Mouse (Mus musculus): ENCODE data around the gene Ampd2. TPM values are rescaled to one million over a fixed set of nuclear protein-coding genes. Genes with fewer than 3 reads are reported as not detected.

Ampd2 gene
- total and polyA plus RNA-seq, 3 experiments, result 28.3 to 85.9 (median 55.8) TPM

- no peak overlapping the region for H3K27ac ChIP-seq (ENCODE audit: insufficient read depth, low read depth)
- DNase-seq (ENCODE audit: extremely low read depth), result no peak
These were observed 9.8 kb upstream of the Ampd2 start for GRCm38 (mm10) chr3:108096226-108096625.

GRCm38 (mm10) chr3:108094976-108095760 lies 8.7 kb upstream of the Ampd2 start:
- H3K4me2 ChIP-seq (ENCODE audit: insufficient read depth, low read depth, poor library complexity, severe bottlenecking), result no peak overlapping the region
- no peak overlapping the region for H3K4me3 ChIP-seq (replicated peaks in 1 of 3; ENCODE audit: low read depth in 2 of 3, low read length in 2 of 3, poor library complexity in 1 of 3)
- H3K79me2 ChIP-seq (replicated peaks; ENCODE audit: control insufficient read depth, extremely low read depth, insufficient read depth, poor library complexity, severe bottlenecking), result no peaks in the 10 kb centered on the region
- no peak overlapping the region for H3K9ac ChIP-seq (ENCODE audit: insufficient read depth, low read depth)
- no peaks in the 10 kb centered on the region for H3K27me3 ChIP-seq (replicated peaks)
- DNase-seq (ENCODE audit: extremely low read depth), result no peak
- H3K27ac ChIP-seq (ENCODE audit: insufficient read depth, low read depth), result no peak overlapping the region
- H3K4me1 ChIP-seq (ENCODE audit: control insufficient read depth in 1 of 2, insufficient read depth in 2 of 2), result peaks cover 4 to 32% of the 10 kb centered on the region in 2 experiments
- dilution Hi-C loops (cut with MboI; ENCODE audit: extremely low pct_ligation_motif_present, extremely low pct_unique_long_range_greater_than_20kb, low sequenced_read_pairs) (no loop called here), in situ Hi-C loops (cut with MboI; ENCODE audit: low pct_ligation_motif_present, low pct_unique_long_range_greater_than_20kb, low sequenced_read_pairs) (no loop called here)
- H3K36me3 ChIP-seq (replicated peaks in 1 of 2; ENCODE audit: control insufficient read depth in 1 of 2, insufficient read depth in 1 of 2, low read length in 1 of 2), result peaks cover 5 to 47% of the 10 kb centered on the region in 2 experiments
- no peaks in the 10 kb centered on the region for H3K9me3 ChIP-seq (replicated peaks; ENCODE audit: low read length)
- no peak for TF ChIP-seq MXI1 (IDR thresholded peaks at IDR 0.05; ENCODE audit: low read depth, low read length)
- no peak for TF ChIP-seq MAZ (IDR thresholded peaks at IDR 0.05; ENCODE audit: low read depth, low read length)

More at GRCm38 (mm10) chr3:108096226-108096625, 9.8 kb upstream of the Ampd2 start:
- H3K4me1 ChIP-seq (ENCODE audit: control insufficient read depth in 1 of 2, insufficient read depth in 2 of 2), result peaks cover 4 to 23% of the 10 kb centered on the region in 2 experiments
- no peaks in the 10 kb centered on the region for H3K9me3 ChIP-seq (replicated peaks; ENCODE audit: low read length)
- no peak overlapping the region for H3K4me2 ChIP-seq (ENCODE audit: insufficient read depth, low read depth, poor library complexity, severe bottlenecking)
- TF ChIP-seq SMC3 (IDR thresholded peaks at IDR 0.05; ENCODE audit: low read depth, low read length) (no peak), MAZ (IDR thresholded peaks at IDR 0.05; ENCODE audit: low read depth, low read length) (no peak), TBP (conservative IDR thresholded peaks at IDR 0.05; ENCODE audit: low read depth, low read length) (no peak), NRF1 (IDR thresholded peaks at IDR 0.05; ENCODE audit: low read depth, low read length) (no peak), BHLHE40 (IDR thresholded peaks at IDR 0.05; ENCODE audit: low read depth, low read length) (no peak), POLR2A (IDR thresholded peaks at IDR 0.05; ENCODE audit: low read depth, low read length) (no peak), CHD2 (IDR thresholded peaks at IDR 0.05; ENCODE audit: low read length) (no peak), HCFC1 (IDR thresholded peaks at IDR 0.05; ENCODE audit: low read depth, low read length) (no peak), RAD21 (IDR thresholded peaks at IDR 0.05; ENCODE audit: low read depth, low read length) (no peak), MXI1 (IDR thresholded peaks at IDR 0.05; ENCODE audit: low read depth, low read length) (no peak), JUND (conservative IDR thresholded peaks at IDR 0.05; ENCODE audit: low read depth, low read length) (no peak)
- no peaks in the 10 kb centered on the region for H3K79me2 ChIP-seq (replicated peaks; ENCODE audit: control insufficient read depth, extremely low read depth, insufficient read depth, poor library complexity, severe bottlenecking)
- in situ Hi-C loops (cut with MboI; ENCODE audit: low pct_ligation_motif_present, low pct_unique_long_range_greater_than_20kb, low sequenced_read_pairs), result no loop called here
- H3K36me3 ChIP-seq (replicated peaks in 1 of 2; ENCODE audit: control insufficient read depth in 1 of 2, insufficient read depth in 1 of 2, low read length in 1 of 2), result peaks cover 5 to 56% of the 10 kb centered on the region in 2 experiments
- dilution Hi-C loops (cut with MboI; ENCODE audit: extremely low pct_ligation_motif_present, extremely low pct_unique_long_range_greater_than_20kb, low sequenced_read_pairs), result no loop called here
- H3K9ac ChIP-seq (ENCODE audit: insufficient read depth, low read depth), result no peak overlapping the region
- no peak overlapping the region for H3K4me3 ChIP-seq (replicated peaks in 1 of 3; ENCODE audit: low read depth in 2 of 3, low read length in 2 of 3, poor library complexity in 1 of 3)
- no peaks in the 10 kb centered on the region for H3K27me3 ChIP-seq (replicated peaks)

DNA sequence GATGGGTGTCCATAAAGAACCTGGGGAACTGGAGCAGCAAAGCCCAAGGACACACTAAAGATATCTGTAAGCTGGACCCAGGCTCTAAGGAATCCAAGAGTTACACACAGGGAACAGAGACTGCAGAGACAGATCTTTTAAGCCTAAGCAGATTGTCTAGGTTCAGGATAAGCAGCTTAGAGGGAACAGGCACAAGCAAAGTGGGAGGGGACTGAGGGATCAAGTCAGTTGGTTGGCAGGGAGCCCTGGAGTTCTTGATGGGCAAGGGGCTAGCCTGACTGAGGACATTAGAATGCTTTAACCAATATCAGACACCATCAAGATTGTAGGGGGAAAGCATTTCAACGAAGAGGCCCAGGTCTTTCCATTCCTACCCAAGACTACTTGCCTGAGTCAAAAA lies 7.7 kb upstream of the Ampd2 start:
- DNase-seq (ENCODE audit: extremely low read depth), result no peak
- dilution Hi-C loops (cut with MboI; ENCODE audit: extremely low pct_ligation_motif_present, extremely low pct_unique_long_range_greater_than_20kb, low sequenced_read_pairs), result no loop called here
- no peak for TF ChIP-seq CHD1 (IDR thresholded peaks at IDR 0.05; ENCODE audit: low read depth, low read length)
- no peak for TF ChIP-seq SMC3 (IDR thresholded peaks at IDR 0.05; ENCODE audit: low read depth, low read length)
- TF ChIP-seq RCOR1 (conservative IDR thresholded peaks at IDR 0.05; ENCODE audit: low read depth, low read length), result no peak
- TF ChIP-seq KAT2A (IDR thresholded peaks at IDR 0.05; ENCODE audit: insufficient replicate concordance, low read length), result no peak
- no peak for TF ChIP-seq JUN (IDR thresholded peaks at IDR 0.05; ENCODE audit: insufficient read depth, low read depth, low read length)
- no peak for TF ChIP-seq USF1 (IDR thresholded peaks at IDR 0.05; ENCODE audit: low read depth, low read length)
- TF ChIP-seq EP300 (IDR thresholded peaks at IDR 0.05; ENCODE audit: low read length), result no peak
- TF ChIP-seq ELF1 (IDR thresholded peaks at IDR 0.05; ENCODE audit: low read depth, low read length), result no peak
- no peak for TF ChIP-seq ETS1 (conservative IDR thresholded peaks at IDR 0.05; ENCODE audit: low read depth, low read length)
- TF ChIP-seq NELFE (IDR thresholded peaks at IDR 0.05; ENCODE audit: low read depth, low read length), result no peak
- TF ChIP-seq PAX5 (IDR thresholded peaks at IDR 0.05; ENCODE audit: low read length), result no peak
- no peak for TF ChIP-seq MAZ (IDR thresholded peaks at IDR 0.05; ENCODE audit: low read depth, low read length)
- no peak for TF ChIP-seq IRF4 (IDR thresholded peaks at IDR 0.05; ENCODE audit: low read depth, low read length)
- TF ChIP-seq MAFK (IDR thresholded peaks at IDR 0.05; ENCODE audit: insufficient replicate concordance, low read length), result no peak
- no peak for TF ChIP-seq MXI1 (IDR thresholded peaks at IDR 0.05; ENCODE audit: low read depth, low read length)
- no peak for TF ChIP-seq CTCF (conservative IDR thresholded peaks at IDR 0.05 in 1 of 2, IDR thresholded peaks at IDR 0.05 in 1 of 2; ENCODE audit: low read depth in 2 of 2, low read length in 2 of 2)
- H3K79me2 ChIP-seq (replicated peaks; ENCODE audit: control insufficient read depth, extremely low read depth, insufficient read depth, poor library complexity, severe bottlenecking), result no peaks in the 10 kb centered on the region
- no peak overlapping the region for H3K27ac ChIP-seq (ENCODE audit: insufficient read depth, low read depth)
- in situ Hi-C loops (cut with MboI; ENCODE audit: low pct_ligation_motif_present, low pct_unique_long_range_greater_than_20kb, low sequenced_read_pairs), result no loop called here
- H3K36me3 ChIP-seq (replicated peaks in 1 of 2; ENCODE audit: control insufficient read depth in 1 of 2, insufficient read depth in 1 of 2, low read length in 1 of 2), result peaks cover 5 to 40% of the 10 kb centered on the region in 2 experiments
- H3K27me3 ChIP-seq (replicated peaks), result no peaks in the 10 kb centered on the region
- H3K4me3 ChIP-seq (replicated peaks in 1 of 3; ENCODE audit: low read depth in 2 of 3, low read length in 2 of 3, poor library complexity in 1 of 3), result no peak overlapping the region
- H3K9ac ChIP-seq (ENCODE audit: insufficient read depth, low read depth), result no peak overlapping the region
- peaks cover 4 to 35% of the 10 kb centered on the region in 2 experiments for H3K4me1 ChIP-seq (ENCODE audit: control insufficient read depth in 1 of 2, insufficient read depth in 2 of 2)
- no peak overlapping the region for H3K4me2 ChIP-seq (ENCODE audit: insufficient read depth, low read depth, poor library complexity, severe bottlenecking)
- no peaks in the 10 kb centered on the region for H3K9me3 ChIP-seq (replicated peaks; ENCODE audit: low read length)

Data from CH12.LX (cell line).